Mouse (Mus musculus): ENCODE data around the gene Cdc7.

The Cdc7 gene

DNA sequence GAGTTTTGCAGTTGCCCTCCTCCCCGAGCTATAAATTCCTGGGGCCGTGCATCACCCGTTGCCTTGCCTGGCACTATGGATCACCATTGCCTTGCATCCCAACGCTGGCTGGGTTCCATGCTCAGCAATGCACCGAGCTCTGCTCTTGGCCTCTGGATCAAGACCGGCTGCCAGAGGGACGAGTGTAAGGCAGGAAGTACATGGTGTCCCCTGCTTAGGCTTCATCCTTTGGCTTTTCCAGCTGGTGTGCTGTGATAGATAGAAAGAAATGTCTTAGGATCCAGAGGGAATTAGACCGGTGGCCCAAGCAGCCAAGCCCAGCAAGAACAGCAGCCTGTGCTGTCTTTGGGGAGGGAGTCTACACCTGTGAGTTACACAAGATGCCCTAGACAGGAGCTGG is 61.7 kb downstream of the Cdc7 start:
- DNase-seq, result no peak

DNA sequence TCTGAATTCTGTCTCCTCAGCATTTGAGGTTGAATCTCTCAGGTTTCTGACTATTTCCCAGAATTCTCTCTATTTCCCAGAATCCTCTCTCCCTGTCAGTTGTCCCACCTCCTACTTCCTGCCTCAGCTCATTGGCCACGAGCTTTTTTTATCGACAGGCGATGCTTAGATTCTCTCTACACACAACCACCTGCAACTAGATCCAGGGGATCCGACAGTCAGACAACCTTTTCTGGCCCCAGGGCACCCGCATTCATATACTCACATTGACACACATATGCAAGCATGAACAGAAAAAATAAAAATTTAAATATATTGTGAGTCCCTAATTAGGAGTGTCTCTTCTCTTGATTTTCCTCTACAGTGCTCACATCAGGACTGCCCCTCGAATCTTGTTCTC is 63.5 kb downstream of the Cdc7 start:
- no peak for DNase-seq

DNA sequence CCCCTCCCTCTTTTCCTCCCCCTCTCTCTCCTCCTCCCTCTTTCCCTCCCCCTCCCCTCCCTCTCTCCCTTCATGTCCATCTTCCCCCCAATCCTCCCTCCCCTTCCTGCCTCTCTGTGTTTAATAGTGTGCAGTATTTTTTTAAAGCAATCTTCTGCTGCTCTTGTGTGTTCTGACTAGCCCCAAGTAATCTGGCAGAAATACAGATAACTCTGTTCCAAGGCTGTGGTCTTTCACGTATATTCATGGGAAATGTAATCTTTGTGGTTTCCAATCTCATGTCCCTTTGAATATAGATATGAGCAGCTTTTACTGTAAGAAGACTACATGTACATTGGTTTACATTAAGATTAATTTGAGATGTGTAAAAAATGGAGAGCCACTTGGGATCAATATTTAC is 64.4 kb downstream of the Cdc7 start:
- no peak for DNase-seq

DNA sequence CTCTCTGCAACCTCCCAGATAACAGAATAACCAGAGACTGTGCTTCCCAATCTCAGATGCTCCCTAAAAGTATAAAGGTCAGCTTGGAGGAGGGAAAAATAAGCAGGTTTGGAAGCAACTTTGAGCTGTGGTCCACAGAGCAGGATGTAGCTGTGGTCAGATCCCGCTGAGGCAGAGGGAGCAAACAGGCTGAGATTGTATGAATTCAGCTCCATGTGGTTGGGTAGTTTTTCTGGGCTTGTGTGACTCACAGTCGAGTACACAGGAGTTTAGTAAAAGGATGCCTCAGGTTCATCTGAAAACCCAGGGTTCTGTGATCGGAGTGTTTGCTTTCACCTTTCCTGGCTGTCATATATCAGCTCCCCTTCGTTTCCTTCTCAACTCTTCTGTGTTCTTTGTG is 65.7 kb downstream of the Cdc7 start:
- DNase-seq, result no peak

DNA sequence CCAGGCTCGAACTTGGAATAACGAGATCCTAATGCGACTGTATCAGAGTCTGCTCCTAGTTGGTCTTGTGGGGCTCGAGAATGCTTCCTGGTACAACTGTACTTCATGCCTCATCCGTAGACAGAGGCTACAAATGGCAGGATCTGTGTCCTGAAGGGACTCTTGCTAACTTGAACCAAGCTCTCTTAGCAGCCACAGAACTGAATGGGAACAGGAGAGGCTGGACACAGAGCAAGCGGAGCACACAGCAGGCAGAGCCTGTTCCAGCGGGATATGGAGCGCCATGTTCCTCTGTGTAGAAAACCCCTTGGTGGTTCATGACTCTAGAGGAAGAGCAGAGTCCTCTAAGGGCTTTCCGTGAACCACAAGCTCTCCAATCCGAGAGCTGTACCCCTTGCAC is 66.7 kb downstream of the Cdc7 start:
- no peak for DNase-seq

Data from cerebellum, adult 9-10 months (tissue).